Mouse (Mus musculus) liver, adult 2 months (tissue): ENCODE results near the gene Slc3a1.

Source experiments
- CTCF ChIP-seq: fragments of 200-500 bp; IDR thresholded peaks from 2 replicates; pipeline ENCODE4 v1.5.1; 2011; ENCODE audit warnings: low read depth, low read length, control low read depth
- POLR2A ChIP-seq: fragments of 200-500 bp; IDR thresholded peaks from 2 replicates; pipeline ENCODE4 v1.6.1; 2011; ENCODE audit warnings: low read length, control low read depth; ENCODE audit not compliant: insufficient read depth; ENCODE audit errors: extremely low read depth

DNA sequence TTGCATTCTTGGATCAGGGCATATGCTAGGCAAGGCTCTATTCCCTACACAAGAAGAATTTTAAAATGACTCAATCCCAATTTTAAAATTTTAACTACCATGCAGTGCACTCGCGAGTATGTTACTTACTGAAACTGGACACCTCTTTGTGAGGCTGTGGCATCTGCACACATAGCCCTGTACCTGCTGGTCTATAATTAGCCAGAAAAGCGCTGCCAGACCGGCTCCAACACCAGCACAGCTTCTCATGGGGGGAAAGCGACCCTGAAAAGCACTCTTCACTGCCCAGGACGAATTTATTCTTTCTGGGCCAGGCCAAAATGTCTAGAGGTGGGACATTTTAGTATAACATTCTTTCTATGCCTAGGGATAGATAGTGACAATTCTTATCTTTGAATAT is 42.5 kb downstream of the Slc3a1 start:
- TF ChIP-seq POLR2A: no peak
- no peak for TF ChIP-seq CTCF
